Mouse (Mus musculus): ENCODE results near the gene Mtnr1b. TPM values are rescaled to one million over a fixed set of nuclear protein-coding genes. Genes with fewer than 3 reads are reported as not detected.

Gene Mtnr1b
- polyA plus RNA-seq (2012; ENCODE audit: insufficient read depth, low replicate concordance): not detected in 2 replicates

- TF ChIP-seq GATA1 (IDR thresholded peaks at IDR 0.05; ENCODE audit: borderline replicate concordance, low read length) (no peak), FLI1 (IDR thresholded peaks at IDR 0.05; ENCODE audit: low read length) (no peak)
- no peaks in the 10 kb centered on the region for H3K4me1 ChIP-seq
- peaks cover 13% of the 10 kb centered on the region for H3K27me3 ChIP-seq (replicated peaks)
- peaks cover 10% of the 10 kb centered on the region; the same call in 1 of the 2 replicates for H3K9me3 ChIP-seq
- no peak within 1 kb of the TSS for H3K4me3 ChIP-seq (replicated peaks)
- H3K36me3 ChIP-seq (replicated peaks; ENCODE audit: low read length): no peaks in the 10 kb centered on the region
Observed at GRCm38 (mm10) chr9:15874506-15875160, at the start of gene Mtnr1b. Gene Mtnr1b (minus strand): TSS chr9:15874556.

- Histone ChIP-seq H3K36me3 (replicated peaks; ENCODE audit: low read length) (no peaks in the 10 kb centered on the region), H3K9me3 (no peaks in the 10 kb centered on the region), H3K4me1 (peaks cover 10% of the 10 kb centered on the region), H3K4me3 (replicated peaks) (no peak overlapping the region), H3K27me3 (replicated peaks) (peaks cover 3% of the 10 kb centered on the region)
- TF ChIP-seq GATA1 (IDR thresholded peaks at IDR 0.05; ENCODE audit: borderline replicate concordance, low read length) (no peak), FLI1 (IDR thresholded peaks at IDR 0.05; ENCODE audit: low read length) (no peak)
Observed at GRCm38 (mm10) chr9:15920271-15920670, 45.9 kb upstream of the Mtnr1b start.

- peaks cover 10% of the 10 kb centered on the region for H3K4me1 ChIP-seq
- H3K4me3 ChIP-seq (replicated peaks): no peak overlapping the region
- peaks cover 8% of the 10 kb centered on the region; the same call in 1 of the 2 replicates for H3K9me3 ChIP-seq
- TF ChIP-seq FLI1 (IDR thresholded peaks at IDR 0.05; ENCODE audit: low read length) (no peak), GATA1 (IDR thresholded peaks at IDR 0.05; ENCODE audit: borderline replicate concordance, low read length) (no peak)
- H3K27me3 ChIP-seq (replicated peaks): peaks cover 3% of the 10 kb centered on the region
- no peaks in the 10 kb centered on the region for H3K36me3 ChIP-seq (replicated peaks; ENCODE audit: low read length)
Observed at GRCm38 (mm10) chr9:15919373-15920005, 45.1 kb upstream of the Mtnr1b start.

- TF ChIP-seq FLI1 (IDR thresholded peaks at IDR 0.05; ENCODE audit: low read length): no peak
- no peak for TF ChIP-seq GATA1 (IDR thresholded peaks at IDR 0.05; ENCODE audit: borderline replicate concordance, low read length)
- Histone ChIP-seq H3K27me3 (replicated peaks) (no peaks in the 10 kb centered on the region), H3K4me3 (replicated peaks) (no peak overlapping the region), H3K36me3 (replicated peaks; ENCODE audit: low read length) (no peaks in the 10 kb centered on the region), H3K9me3 (peaks cover 8% of the 10 kb centered on the region; the same call in 1 of the 2 replicates), H3K4me1 (peaks cover 11% of the 10 kb centered on the region)
Observed at GRCm38 (mm10) chr9:15916600-15916999, 42.2 kb upstream of the Mtnr1b start.

- H3K36me3 ChIP-seq (replicated peaks; ENCODE audit: low read length): no peaks in the 10 kb centered on the region
- peaks cover 8% of the 10 kb centered on the region; the same call in 1 of the 2 replicates for H3K9me3 ChIP-seq
- H3K4me3 ChIP-seq (replicated peaks): no peak overlapping the region
- TF ChIP-seq GATA1 (IDR thresholded peaks at IDR 0.05; ENCODE audit: borderline replicate concordance, low read length): no peak
- no peak for TF ChIP-seq FLI1 (IDR thresholded peaks at IDR 0.05; ENCODE audit: low read length)
- H3K4me1 ChIP-seq: peaks cover 7% of the 10 kb centered on the region; the same call in 1 of the 2 replicates
- peaks cover 2% of the 10 kb centered on the region for H3K27me3 ChIP-seq (replicated peaks)
Observed at GRCm38 (mm10) chr9:15912735-15913134, 38.4 kb upstream of the Mtnr1b start.

- H3K27me3 ChIP-seq (replicated peaks): peaks cover 2% of the 10 kb centered on the region
- 0 out of 2 replicates have a peak, but pooled peaks cover under 1% of the 10 kb centered on the region for H3K9me3 ChIP-seq
- no peak for TF ChIP-seq FLI1 (IDR thresholded peaks at IDR 0.05; ENCODE audit: low read length)
- TF ChIP-seq GATA1 (IDR thresholded peaks at IDR 0.05; ENCODE audit: borderline replicate concordance, low read length): no peak
- no peaks in the 10 kb centered on the region for H3K36me3 ChIP-seq (replicated peaks; ENCODE audit: low read length)
- H3K4me3 ChIP-seq (replicated peaks): no peak overlapping the region
- peaks cover 7% of the 10 kb centered on the region; the same call in 1 of the 2 replicates for H3K4me1 ChIP-seq
Observed at GRCm38 (mm10) chr9:15909397-15910113, 35.2 kb upstream of the Mtnr1b start.

- no peaks in the 10 kb centered on the region for H3K9me3 ChIP-seq
- H3K36me3 ChIP-seq (replicated peaks; ENCODE audit: low read length): no peaks in the 10 kb centered on the region
- no peaks in the 10 kb centered on the region for H3K27me3 ChIP-seq (replicated peaks)
- TF ChIP-seq GATA1 (IDR thresholded peaks at IDR 0.05; ENCODE audit: borderline replicate concordance, low read length) (no peak), FLI1 (IDR thresholded peaks at IDR 0.05; ENCODE audit: low read length) (no peak)
- H3K4me3 ChIP-seq (replicated peaks): no peak overlapping the region
- no peaks in the 10 kb centered on the region for H3K4me1 ChIP-seq
Observed at GRCm38 (mm10) chr9:15903948-15904750, 29.8 kb upstream of the Mtnr1b start.

GRCm38 (mm10) chr9:15898112-15898511, 23.8 kb upstream of the Mtnr1b start:
- Histone ChIP-seq H3K27me3 (replicated peaks) (no peaks in the 10 kb centered on the region), H3K4me3 (replicated peaks) (no peak overlapping the region), H3K36me3 (replicated peaks; ENCODE audit: low read length) (no peaks in the 10 kb centered on the region), H3K4me1 (no peaks in the 10 kb centered on the region), H3K9me3 (no peaks in the 10 kb centered on the region)
- TF ChIP-seq FLI1 (IDR thresholded peaks at IDR 0.05; ENCODE audit: low read length) (no peak), GATA1 (IDR thresholded peaks at IDR 0.05; ENCODE audit: borderline replicate concordance, low read length) (no peak)

- H3K4me1 ChIP-seq: no peaks in the 10 kb centered on the region
- peaks cover 7% of the 10 kb centered on the region for H3K9me3 ChIP-seq
- no peak overlapping the region for H3K4me3 ChIP-seq (replicated peaks)
- H3K27me3 ChIP-seq (replicated peaks): no peaks in the 10 kb centered on the region
- H3K36me3 ChIP-seq (replicated peaks; ENCODE audit: low read length): no peaks in the 10 kb centered on the region
- TF ChIP-seq GATA1 (IDR thresholded peaks at IDR 0.05; ENCODE audit: borderline replicate concordance, low read length) (no peak), FLI1 (IDR thresholded peaks at IDR 0.05; ENCODE audit: low read length) (no peak)
Observed at GRCm38 (mm10) chr9:15886756-15887155, 12.4 kb upstream of the Mtnr1b start.
